Mouse (Mus musculus): ENCODE measurements around the gene Glis3. TPM values are rescaled to one million over a fixed set of nuclear protein-coding genes. Genes with fewer than 3 reads are reported as not detected.

Glis3 gene
- polyA plus RNA-seq, 1 experiment from 2014 or later: 0.85 TPM

DNA sequence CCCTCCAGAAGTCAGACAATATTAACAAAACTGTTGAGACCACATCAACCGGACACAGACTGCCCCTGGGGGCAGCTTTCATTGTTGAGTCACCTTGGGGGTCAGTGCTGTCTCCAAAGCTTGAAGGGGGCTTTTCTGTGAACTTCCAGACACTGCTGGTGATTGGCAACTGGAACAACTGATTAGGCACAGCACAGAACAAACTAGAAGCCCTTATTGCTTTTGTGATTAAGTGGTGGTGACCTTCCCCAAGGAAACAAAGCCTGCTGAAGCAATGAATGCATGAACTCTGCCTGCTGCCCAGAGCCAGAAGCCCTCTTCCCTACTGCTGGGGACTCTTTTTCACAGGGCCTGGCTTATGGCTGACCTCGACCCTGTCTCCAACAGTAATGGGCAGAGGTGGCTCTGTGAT, 377.0 kb downstream of the Glis3 start:
- no peak overlapping the region for H3K4me2 ChIP-seq (replicated peaks; ENCODE audit: low read depth)
- 60% methylated on average over 2 of the region's 2 CpGs for WGBS

DNA sequence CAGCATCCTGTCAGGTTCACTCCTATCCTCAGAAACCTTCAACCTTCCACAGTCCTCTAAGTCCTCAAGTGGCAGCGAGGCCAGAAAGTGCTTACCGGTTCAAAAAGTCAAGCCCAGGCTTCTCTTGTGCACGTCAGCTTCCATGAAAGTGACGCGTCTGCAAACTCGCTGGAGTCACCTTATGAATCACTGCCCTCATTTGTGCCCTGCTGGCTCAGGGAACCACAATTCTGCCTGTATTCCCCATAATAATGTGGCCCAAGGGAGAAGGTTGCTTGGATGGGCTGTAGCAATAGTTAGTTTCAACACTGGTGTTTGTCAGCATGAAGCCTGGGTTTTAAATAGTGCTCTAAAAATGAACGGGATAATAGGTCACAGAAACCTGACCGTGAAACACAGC, 379.7 kb downstream of the Glis3 start:
- 75% methylated on average over 8 of the region's 8 CpGs for WGBS
- Histone ChIP-seq H3K27ac (replicated peaks) (no peak overlapping the region), H3K36me3 (ENCODE audit: control insufficient read depth, insufficient read depth, low read length) (no peaks in the 10 kb centered on the region), H3K4me3 (ENCODE audit: low read depth, low read length) (no peak overlapping the region), H3K4me2 (replicated peaks; ENCODE audit: low read depth) (no peak overlapping the region), H3K4me1 (replicated peaks; ENCODE audit: control insufficient read depth, insufficient read depth) (no peaks in the 10 kb centered on the region), H3K27me3 (ENCODE audit: control insufficient read depth, insufficient read depth, low read length) (no peaks in the 10 kb centered on the region), H3K9me3 (ENCODE audit: control insufficient read depth, low read length) (no peaks in the 10 kb centered on the region), H3K9ac (ENCODE audit: low read length) (no peak overlapping the region)
- no peak for TF ChIP-seq CTCF (IDR thresholded peaks at IDR 0.05; ENCODE audit: low read depth)
- TF ChIP-seq EP300 (optimal IDR thresholded peaks at IDR 0.05): no peak
- ATAC-seq (ENCODE audit: low FRiP score, low TSS enrichment) (no peak), DNase-seq (ENCODE audit: low spot score) (no peak)

More for the DNA sequence above, 377.0 kb downstream of the Glis3 start:
- Histone ChIP-seq H3K36me3 (ENCODE audit: control insufficient read depth, insufficient read depth, low read length) (no peaks in the 10 kb centered on the region), H3K4me3 (ENCODE audit: low read depth, low read length) (no peak overlapping the region), H3K9me3 (ENCODE audit: control insufficient read depth, low read length) (no peaks in the 10 kb centered on the region), H3K27me3 (ENCODE audit: control insufficient read depth, insufficient read depth, low read length) (no peaks in the 10 kb centered on the region), H3K9ac (ENCODE audit: low read length) (no peak overlapping the region), H3K4me1 (replicated peaks; ENCODE audit: control insufficient read depth, insufficient read depth) (no peaks in the 10 kb centered on the region), H3K27ac (replicated peaks) (no peak overlapping the region)
- TF ChIP-seq CTCF (IDR thresholded peaks at IDR 0.05; ENCODE audit: low read depth): no peak
- ATAC-seq (ENCODE audit: low FRiP score, low TSS enrichment) (no peak), DNase-seq (ENCODE audit: low spot score) (no peak)

DNA sequence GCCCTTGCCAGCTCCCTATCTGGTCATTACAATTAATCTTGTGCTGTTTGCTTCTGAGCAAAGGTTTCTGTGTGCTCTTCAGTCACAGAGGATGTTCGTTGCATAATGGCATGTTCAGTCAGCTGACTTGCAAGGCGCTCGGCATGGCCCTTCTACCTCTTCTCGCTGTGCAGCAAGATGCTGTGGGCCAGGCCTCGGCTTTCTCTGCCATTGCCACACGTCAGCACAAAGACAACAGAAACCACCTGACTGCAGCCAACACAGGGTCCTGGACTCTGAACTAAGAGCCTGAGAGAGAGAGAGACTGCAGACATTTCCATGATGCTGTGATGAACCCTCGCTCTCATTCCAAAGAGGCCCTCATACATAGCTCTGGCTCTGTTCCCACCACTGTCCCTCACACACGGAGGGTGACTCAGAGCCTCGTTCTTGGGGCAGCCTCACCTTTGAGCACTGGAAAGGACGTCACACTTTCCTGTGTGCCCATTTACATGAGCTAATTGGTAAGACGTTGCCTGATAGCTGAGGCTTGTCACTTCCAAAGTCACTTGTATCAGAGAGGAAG, 380.6 kb downstream of the Glis3 start:
- ATAC-seq (ENCODE audit: low FRiP score, low TSS enrichment) (0 out of 2 replicates have a peak, but pooled peaks have one; percentile 40), DNase-seq (ENCODE audit: low spot score) (peak; percentile 15)

DNA sequence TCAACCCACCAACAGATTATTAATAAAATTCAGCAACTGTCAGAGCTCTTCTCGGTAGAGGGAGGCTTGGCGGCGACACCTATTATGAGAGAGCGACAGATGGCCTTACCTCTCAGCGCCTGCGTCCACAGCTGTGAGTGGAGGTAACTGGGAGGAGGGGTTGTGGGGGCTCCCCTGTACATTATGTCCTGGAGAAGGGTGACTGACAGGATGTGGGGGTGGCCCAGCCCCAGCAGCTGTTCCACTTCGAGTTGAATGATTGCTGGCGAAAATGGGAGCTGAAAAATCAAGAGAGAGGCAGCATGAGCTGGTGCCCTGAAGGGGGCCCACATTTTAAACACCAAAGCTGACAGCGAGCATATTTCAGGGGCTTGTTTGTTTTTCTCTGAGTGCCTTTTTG, 381.2 kb downstream of the Glis3 start:
- H3K4me2 ChIP-seq (replicated peaks; ENCODE audit: low read depth): no peak overlapping the region
- H3K9ac ChIP-seq (ENCODE audit: low read length): no peak overlapping the region
- DNase-seq (ENCODE audit: low spot score) (no peak), ATAC-seq (ENCODE audit: low FRiP score, low TSS enrichment) (no peak)
- no peak overlapping the region for H3K27ac ChIP-seq (replicated peaks)
- H3K4me3 ChIP-seq (ENCODE audit: low read depth, low read length): no peak overlapping the region
- TF ChIP-seq EP300 (optimal IDR thresholded peaks at IDR 0.05): no peak
- no peak for TF ChIP-seq CTCF (IDR thresholded peaks at IDR 0.05; ENCODE audit: low read depth)
- H3K4me1 ChIP-seq (replicated peaks; ENCODE audit: control insufficient read depth, insufficient read depth): no peaks in the 10 kb centered on the region
- H3K9me3 ChIP-seq (ENCODE audit: control insufficient read depth, low read length): no peaks in the 10 kb centered on the region
- no peaks in the 10 kb centered on the region for H3K36me3 ChIP-seq (ENCODE audit: control insufficient read depth, insufficient read depth, low read length)
- H3K27me3 ChIP-seq (ENCODE audit: control insufficient read depth, insufficient read depth, low read length): no peaks in the 10 kb centered on the region
- WGBS: 48% methylated on average over 9 of the region's 9 CpGs

More for the DNA sequence above, 380.6 kb downstream of the Glis3 start:
- TF ChIP-seq CTCF (IDR thresholded peaks at IDR 0.05; ENCODE audit: low read depth) (no peak), EP300 (optimal IDR thresholded peaks at IDR 0.05) (no peak)
- H3K9ac ChIP-seq (ENCODE audit: low read length): no peak overlapping the region
- no peak overlapping the region for H3K4me3 ChIP-seq (ENCODE audit: low read depth, low read length)
- H3K9me3 ChIP-seq (ENCODE audit: control insufficient read depth, low read length): no peaks in the 10 kb centered on the region
- no peaks in the 10 kb centered on the region for H3K27me3 ChIP-seq (ENCODE audit: control insufficient read depth, insufficient read depth, low read length)
- WGBS: 43% methylated on average over 11 of the region's 11 CpGs
- no peaks in the 10 kb centered on the region for H3K36me3 ChIP-seq (ENCODE audit: control insufficient read depth, insufficient read depth, low read length)
- H3K27ac ChIP-seq (replicated peaks): no peak overlapping the region
- no peak overlapping the region for H3K4me2 ChIP-seq (replicated peaks; ENCODE audit: low read depth)
- no peaks in the 10 kb centered on the region for H3K4me1 ChIP-seq (replicated peaks; ENCODE audit: control insufficient read depth, insufficient read depth)

DNA sequence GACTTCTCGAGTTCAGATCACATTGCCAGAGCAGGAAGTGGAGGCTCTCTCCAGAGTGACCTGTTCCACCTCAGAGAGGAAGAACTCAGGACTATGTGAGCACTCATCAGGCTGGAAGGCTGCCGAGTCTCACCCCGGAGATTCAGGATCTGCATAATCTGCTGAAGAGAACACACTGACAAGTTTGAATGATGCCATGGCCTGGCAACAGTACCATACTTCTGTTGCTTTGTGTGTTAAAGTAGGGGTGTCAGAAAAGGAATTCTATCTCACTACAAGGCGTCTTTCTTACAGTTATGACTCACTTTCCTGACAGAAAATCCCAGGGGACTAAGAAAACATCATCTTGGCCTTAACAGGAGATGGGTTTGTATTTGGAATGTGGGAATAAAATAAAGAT, 388.3 kb downstream of the Glis3 start:
- ATAC-seq (ENCODE audit: low FRiP score, low TSS enrichment): no peak
- no peaks in the 10 kb centered on the region for H3K27me3 ChIP-seq (ENCODE audit: control insufficient read depth, insufficient read depth, low read length)
- H3K9ac ChIP-seq (ENCODE audit: low read length): no peak overlapping the region
- no peak for TF ChIP-seq CTCF (IDR thresholded peaks at IDR 0.05; ENCODE audit: low read depth)
- no peak for TF ChIP-seq EP300 (optimal IDR thresholded peaks at IDR 0.05)
- H3K9me3 ChIP-seq (ENCODE audit: control insufficient read depth, low read length): no peaks in the 10 kb centered on the region
- no peak overlapping the region for H3K4me2 ChIP-seq (replicated peaks; ENCODE audit: low read depth)
- 61% methylated on average over 4 of the region's 4 CpGs for WGBS
- no peak for DNase-seq (ENCODE audit: low spot score)
- H3K4me1 ChIP-seq (replicated peaks; ENCODE audit: control insufficient read depth, insufficient read depth): no peaks in the 10 kb centered on the region
- no peak overlapping the region for H3K4me3 ChIP-seq (ENCODE audit: low read depth, low read length)
- H3K27ac ChIP-seq (replicated peaks): no peak overlapping the region
- H3K36me3 ChIP-seq (ENCODE audit: control insufficient read depth, insufficient read depth, low read length): no peaks in the 10 kb centered on the region

DNA sequence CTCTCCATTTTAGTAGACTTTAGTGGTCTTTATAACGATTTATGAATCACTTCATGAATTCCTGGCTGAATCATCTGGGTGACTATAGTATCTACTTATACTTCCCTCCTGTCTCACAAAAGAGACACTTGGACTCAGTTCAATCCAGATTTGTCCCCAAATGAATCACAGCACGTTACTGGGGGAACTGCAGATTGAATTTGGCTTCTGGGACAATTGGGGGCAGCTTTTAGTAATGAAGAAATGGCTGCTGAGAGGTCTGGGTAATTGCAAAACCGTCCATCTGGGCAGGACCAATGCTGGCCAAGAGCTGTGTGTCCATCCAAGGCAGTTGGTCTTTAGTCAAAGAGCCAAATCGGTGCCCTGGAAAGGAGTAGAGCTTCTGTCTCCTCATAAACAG, 390.4 kb downstream of the Glis3 start:
- Histone ChIP-seq H3K27ac (replicated peaks) (no peak overlapping the region), H3K27me3 (ENCODE audit: control insufficient read depth, insufficient read depth, low read length) (no peaks in the 10 kb centered on the region), H3K36me3 (ENCODE audit: control insufficient read depth, insufficient read depth, low read length) (no peaks in the 10 kb centered on the region), H3K4me3 (ENCODE audit: low read depth, low read length) (no peak overlapping the region), H3K4me1 (replicated peaks; ENCODE audit: control insufficient read depth, insufficient read depth) (no peaks in the 10 kb centered on the region), H3K9me3 (ENCODE audit: control insufficient read depth, low read length) (no peaks in the 10 kb centered on the region), H3K9ac (ENCODE audit: low read length) (no peak overlapping the region), H3K4me2 (replicated peaks; ENCODE audit: low read depth) (no peak overlapping the region)
- DNase-seq (ENCODE audit: low spot score) (no peak), ATAC-seq (ENCODE audit: low FRiP score, low TSS enrichment) (no peak)
- 64% methylated on average over 4 of the region's 4 CpGs for WGBS
- TF ChIP-seq EP300 (optimal IDR thresholded peaks at IDR 0.05) (no peak), CTCF (IDR thresholded peaks at IDR 0.05; ENCODE audit: low read depth) (no peak)

Data from stomach, postnatal 0 days (tissue).